Mouse (Mus musculus): ENCODE data around the gene Srgn. TPM values are rescaled to one million over a fixed set of nuclear protein-coding genes. Genes with fewer than 3 reads are reported as not detected.
"Not testable (repeated sequence)": the region's sequence is repeated elsewhere in the genome, so short reads cannot be mapped to it uniquely, and the experiment has no call there.

Srgn gene
- polyA plus RNA-seq, 1 experiment from 2014 or later: 54.1 TPM

DNA sequence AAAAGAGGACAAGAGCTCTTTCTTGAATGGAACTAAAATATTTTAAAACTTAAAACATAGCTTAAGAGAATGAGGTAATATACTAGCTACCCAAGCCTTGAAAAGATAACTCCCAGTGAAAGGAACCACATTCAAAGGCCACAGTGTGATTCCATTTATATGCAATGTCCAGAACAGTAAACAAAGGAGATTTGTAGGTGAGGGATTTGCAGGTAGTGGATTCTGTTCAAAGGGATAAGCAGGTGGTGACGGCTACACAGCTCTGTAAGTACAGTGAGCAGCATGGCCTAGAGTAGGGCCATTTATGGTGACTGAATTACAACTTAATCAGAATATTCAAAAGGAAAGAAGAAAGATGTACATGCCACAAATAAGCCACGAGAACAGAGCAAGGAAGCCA, 50.3 kb downstream of the Srgn start:
- Histone ChIP-seq H3K27ac (ENCODE audit: low read length) (no peak overlapping the region), H3K4me1 (replicated peaks; ENCODE audit: control insufficient read depth, insufficient read depth, low read length) (no peaks in the 10 kb centered on the region), H3K9ac (ENCODE audit: low read length) (no peak overlapping the region), H3K36me3 (ENCODE audit: control insufficient read depth, insufficient read depth, low read length) (peaks cover 6% of the 10 kb centered on the region; the same call in 1 of the 2 replicates), H3K27me3 (ENCODE audit: control insufficient read depth, insufficient read depth, low read depth, low read length) (no peaks in the 10 kb centered on the region), H3K4me3 (ENCODE audit: low read length) (no peak overlapping the region), H3K4me2 (ENCODE audit: low read depth, low read length) (no peak overlapping the region), H3K9me3 (ENCODE audit: control insufficient read depth, low read length) (no peaks in the 10 kb centered on the region)
- no peak for ATAC-seq (ENCODE audit: low read depth)
- 81% methylated on average over 2 of the region's 2 CpGs for WGBS

- Histone ChIP-seq H3K4me2 (ENCODE audit: low read depth, low read length) (no peak overlapping the region), H3K27me3 (ENCODE audit: control insufficient read depth, insufficient read depth, low read depth, low read length) (no peaks in the 10 kb centered on the region), H3K9me3 (ENCODE audit: control insufficient read depth, low read length) (no peaks in the 10 kb centered on the region), H3K4me1 (replicated peaks; ENCODE audit: control insufficient read depth, insufficient read depth, low read length) (no peaks in the 10 kb centered on the region), H3K36me3 (ENCODE audit: control insufficient read depth, insufficient read depth, low read length) (peaks cover 6% of the 10 kb centered on the region; the same call in 1 of the 2 replicates), H3K9ac (ENCODE audit: low read length) (no peak overlapping the region), H3K4me3 (ENCODE audit: low read length) (no peak overlapping the region), H3K27ac (ENCODE audit: low read length) (no peak overlapping the region)
- 90% methylated on average over 10 of the region's 10 CpGs for WGBS
- ATAC-seq (ENCODE audit: low read depth): no peak
Observed at GRCm38 (mm10) chr10:62474944-62475343, 52.3 kb downstream of the Srgn start.

GRCm38 (mm10) chr10:62471105-62471504, 56.1 kb downstream of the Srgn start:
- WGBS: 75% methylated on average over 5 of the region's 5 CpGs
- Histone ChIP-seq H3K9ac (ENCODE audit: low read length) (no peak overlapping the region), H3K27me3 (ENCODE audit: control insufficient read depth, insufficient read depth, low read depth, low read length) (no peaks in the 10 kb centered on the region), H3K4me2 (ENCODE audit: low read depth, low read length) (no peak overlapping the region), H3K4me1 (replicated peaks; ENCODE audit: control insufficient read depth, insufficient read depth, low read length) (no peaks in the 10 kb centered on the region), H3K36me3 (ENCODE audit: control insufficient read depth, insufficient read depth, low read length) (peaks cover 3% of the 10 kb centered on the region; the same call in 1 of the 2 replicates), H3K9me3 (ENCODE audit: control insufficient read depth, low read length) (no peaks in the 10 kb centered on the region), H3K27ac (ENCODE audit: low read length) (no peak overlapping the region), H3K4me3 (ENCODE audit: low read length) (no peak overlapping the region)
- ATAC-seq (ENCODE audit: low read depth): no peak

- Histone ChIP-seq H3K4me2 (ENCODE audit: low read depth, low read length) (no peak overlapping the region), H3K36me3 (ENCODE audit: control insufficient read depth, insufficient read depth, low read length) (no peaks in the 10 kb centered on the region), H3K4me1 (replicated peaks; ENCODE audit: control insufficient read depth, insufficient read depth, low read length) (no peaks in the 10 kb centered on the region), H3K27me3 (ENCODE audit: control insufficient read depth, insufficient read depth, low read depth, low read length) (no peaks in the 10 kb centered on the region), H3K9me3 (ENCODE audit: control insufficient read depth, low read length) (no peaks in the 10 kb centered on the region), H3K4me3 (ENCODE audit: low read length) (no peak overlapping the region), H3K9ac (ENCODE audit: low read length) (no peak overlapping the region), H3K27ac (ENCODE audit: low read length) (no peak overlapping the region)
- WGBS: 91% methylated on average over 4 of the region's 4 CpGs
- ATAC-seq (ENCODE audit: low read depth): no peak
Observed at GRCm38 (mm10) chr10:62469736-62470135, 57.5 kb downstream of the Srgn start.

- H3K9me3 ChIP-seq (ENCODE audit: control insufficient read depth, low read length): no peaks in the 10 kb centered on the region
- H3K4me1 ChIP-seq (replicated peaks; ENCODE audit: control insufficient read depth, insufficient read depth, low read length): no peaks in the 10 kb centered on the region
- no peaks in the 10 kb centered on the region for H3K27me3 ChIP-seq (ENCODE audit: control insufficient read depth, insufficient read depth, low read depth, low read length)
- no peak for ATAC-seq (ENCODE audit: low read depth)
- no peak overlapping the region for H3K4me3 ChIP-seq (ENCODE audit: low read length)
- H3K27ac ChIP-seq (ENCODE audit: low read length): no peak overlapping the region
- no peak overlapping the region for H3K9ac ChIP-seq (ENCODE audit: low read length)
- no peak overlapping the region for H3K4me2 ChIP-seq (ENCODE audit: low read depth, low read length)
- H3K36me3 ChIP-seq (ENCODE audit: control insufficient read depth, insufficient read depth, low read length): peaks cover 20% of the 10 kb centered on the region
Observed at GRCm38 (mm10) chr10:62461321-62461720, 65.9 kb downstream of the Srgn start.

DNA sequence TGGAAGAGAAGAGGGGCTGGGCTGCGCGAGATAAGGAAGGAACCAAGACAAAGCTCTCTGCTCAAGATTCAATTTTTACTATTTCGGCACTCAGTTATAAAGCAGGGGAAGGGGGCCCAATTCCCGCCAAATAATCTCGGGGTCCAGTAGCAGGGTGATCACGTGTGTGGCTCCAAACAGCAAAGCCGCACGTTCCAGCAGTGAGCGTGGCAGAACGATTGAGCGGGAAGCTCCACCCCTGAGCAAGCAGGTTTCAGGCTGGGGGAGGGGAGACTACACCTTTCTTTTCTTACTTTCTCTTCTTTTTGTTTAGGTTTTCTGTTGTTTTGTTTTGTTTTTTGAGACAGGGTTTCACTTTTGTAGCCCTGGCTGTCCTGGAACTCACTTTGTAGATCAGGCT, 75.2 kb downstream of the Srgn start:
- not testable (repeated sequence) for H3K27ac ChIP-seq (ENCODE audit: low read length); H3K4me3 ChIP-seq (ENCODE audit: low read length); H3K27me3 ChIP-seq (ENCODE audit: control insufficient read depth, insufficient read depth, low read depth, low read length); ATAC-seq (ENCODE audit: low read depth); H3K9me3 ChIP-seq (ENCODE audit: control insufficient read depth, low read length); H3K36me3 ChIP-seq (ENCODE audit: control insufficient read depth, insufficient read depth, low read length); H3K9ac ChIP-seq (ENCODE audit: low read length); H3K4me2 ChIP-seq (ENCODE audit: low read depth, low read length)
- peaks cover 11% of the 10 kb centered on the region for H3K4me1 ChIP-seq (replicated peaks; ENCODE audit: control insufficient read depth, insufficient read depth, low read length)
- WGBS: 64% methylated on average over 11 of the region's 11 CpGs

DNA sequence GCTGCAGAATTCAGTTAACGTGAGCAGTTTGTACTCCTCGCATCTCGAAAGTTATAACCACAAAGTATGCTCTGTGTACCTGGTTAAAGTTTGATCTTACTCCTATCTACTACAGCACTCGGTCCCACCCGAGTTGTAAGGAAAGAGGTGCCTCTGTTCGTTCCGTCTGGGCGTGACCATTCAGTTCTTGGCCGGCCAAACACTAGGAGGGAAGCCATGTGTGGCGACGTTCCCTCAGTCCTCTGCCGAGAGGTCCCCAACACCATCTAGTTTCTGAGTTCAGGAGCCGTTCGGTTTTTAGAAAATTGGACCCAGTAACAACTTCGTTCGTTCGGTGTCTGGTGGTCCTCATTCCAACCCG, 77.0 kb downstream of the Srgn start:
- Histone ChIP-seq H3K27me3 (ENCODE audit: control insufficient read depth, insufficient read depth, low read depth, low read length) (no peaks in the 10 kb centered on the region), H3K27ac (ENCODE audit: low read length) (peak overlapping the region; percentile 79), H3K9me3 (ENCODE audit: control insufficient read depth, low read length) (no peaks in the 10 kb centered on the region), H3K4me3 (ENCODE audit: low read length) (peak overlapping the region; percentile 98), H3K9ac (ENCODE audit: low read length) (peak overlapping the region; percentile 99), H3K4me2 (ENCODE audit: low read depth, low read length) (peak overlapping the region; percentile 79), H3K36me3 (ENCODE audit: control insufficient read depth, insufficient read depth, low read length) (peaks cover 10% of the 10 kb centered on the region), H3K4me1 (replicated peaks; ENCODE audit: control insufficient read depth, insufficient read depth, low read length) (peaks cover 11% of the 10 kb centered on the region)
- peak; percentile 19; the same call in 1 of the 2 replicates for ATAC-seq (ENCODE audit: low read depth)
- WGBS: 33% methylated on average over 18 of the region's 18 CpGs

DNA sequence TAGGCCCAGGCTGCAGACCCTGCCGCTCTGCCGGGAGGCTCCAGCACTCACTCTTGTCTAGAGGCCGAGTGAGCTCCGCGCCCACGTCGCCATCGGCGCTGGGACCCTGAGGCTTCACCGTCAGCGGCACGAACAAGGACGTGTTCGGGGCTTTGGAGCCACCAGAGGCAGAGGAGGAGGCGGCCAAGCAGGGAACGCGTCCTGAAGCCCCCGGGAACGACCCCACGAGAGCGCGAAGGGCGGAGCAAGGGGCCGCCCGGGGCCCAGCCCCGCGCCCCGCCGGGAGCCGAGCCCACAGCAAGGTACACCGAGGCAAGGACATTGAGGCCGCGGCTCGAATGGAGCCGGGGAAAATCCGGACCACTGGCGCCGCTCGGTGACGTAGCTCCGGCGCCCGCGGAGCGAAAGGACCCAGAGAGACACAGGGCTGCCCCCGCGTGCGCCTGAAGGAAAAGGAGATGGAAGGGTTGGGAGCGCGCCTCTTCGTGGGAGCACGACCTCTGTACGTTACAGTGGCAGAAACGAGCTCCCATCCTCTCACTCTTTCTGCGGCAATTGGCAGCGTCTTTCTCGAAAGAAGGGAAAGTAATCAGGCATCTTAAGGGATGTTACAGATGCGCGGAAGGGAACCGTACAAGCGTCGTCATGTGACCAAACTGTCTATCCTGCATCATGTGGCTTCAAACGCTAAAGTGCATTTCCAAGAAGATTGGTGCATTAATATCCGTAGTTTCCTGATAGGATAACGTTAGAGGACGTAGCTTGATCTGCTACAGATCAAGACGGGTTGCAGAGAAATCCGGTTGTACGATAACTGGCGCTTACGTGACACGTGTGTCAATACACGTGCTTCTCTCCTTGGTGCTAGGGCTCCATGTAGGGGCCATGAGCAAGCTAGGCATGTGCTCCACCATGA, 77.6 kb downstream of the Srgn start, which contains the start of the genes 4930507D05Rik and Supv3l1:
Gene 4930507D05Rik (plus strand): TSS at position 126 of the 916 bp plus-strand sequence.
Gene Supv3l1 (minus strand): TSS at position 375 of the 916 bp plus-strand sequence.
- Histone ChIP-seq H3K4me3 (ENCODE audit: low read length) (peak within 1 kb of the TSS; percentile 98), H3K9me3 (ENCODE audit: control insufficient read depth, low read length) (no peaks in the 10 kb centered on the region), H3K4me1 (replicated peaks; ENCODE audit: control insufficient read depth, insufficient read depth, low read length) (peaks cover 11% of the 10 kb centered on the region), H3K4me2 (ENCODE audit: low read depth, low read length) (peak within 1 kb of the TSS; percentile 79), H3K36me3 (ENCODE audit: control insufficient read depth, insufficient read depth, low read length) (peaks cover 11% of the 10 kb centered on the region), H3K27me3 (ENCODE audit: control insufficient read depth, insufficient read depth, low read depth, low read length) (no peaks in the 10 kb centered on the region), H3K27ac (ENCODE audit: low read length) (peak within 1 kb of the TSS; percentile 79), H3K9ac (ENCODE audit: low read length) (peak within 1 kb of the TSS; percentile 99)
- ATAC-seq (ENCODE audit: low read depth): peak; percentile 92
- WGBS: under 1% methylated on average over 72 of the region's 73 CpGs
